Mouse (Mus musculus): ENCODE data around the gene Cfap157.
A peak's percentile ranks its signal among the peaks of the same experiment; 100 is the strongest.

The Cfap157 gene

DNA sequence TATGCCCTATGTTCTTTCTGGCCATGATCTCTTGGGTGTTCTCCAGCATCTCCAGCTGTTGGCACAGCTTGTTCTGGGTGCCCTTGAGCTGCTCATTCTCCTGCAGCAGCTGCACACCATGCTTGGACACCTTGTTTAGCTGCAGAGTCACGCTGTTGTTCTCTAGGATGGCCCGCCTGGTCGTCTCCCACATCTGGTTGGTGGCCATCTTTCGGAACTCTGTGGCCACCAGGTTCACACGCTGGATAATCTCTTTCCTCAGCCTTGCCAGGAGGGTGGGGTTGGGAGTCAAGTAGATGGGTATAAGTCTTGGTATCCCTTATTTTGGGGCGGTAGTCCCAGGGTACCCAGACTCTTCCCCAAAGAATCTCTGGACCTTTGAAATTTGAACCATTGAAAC is 4.5 kb downstream of the Cfap157 start:
- DNase-seq: no peak

GRCm38 (mm10) chr2:32779131-32779530 is 5.1 kb downstream of the Cfap157 start:
- peak; percentile 73 to 74 for DNase-seq

GRCm38 (mm10) chr2:32778081-32778480 is 6.1 kb downstream of the Cfap157 start:
- no peak for DNase-seq

- DNase-seq: peak in 1 of 2 experiments; percentile 46
Observed at GRCm38 (mm10) chr2:32776192-32776591, 8.0 kb downstream of the Cfap157 start.

DNA sequence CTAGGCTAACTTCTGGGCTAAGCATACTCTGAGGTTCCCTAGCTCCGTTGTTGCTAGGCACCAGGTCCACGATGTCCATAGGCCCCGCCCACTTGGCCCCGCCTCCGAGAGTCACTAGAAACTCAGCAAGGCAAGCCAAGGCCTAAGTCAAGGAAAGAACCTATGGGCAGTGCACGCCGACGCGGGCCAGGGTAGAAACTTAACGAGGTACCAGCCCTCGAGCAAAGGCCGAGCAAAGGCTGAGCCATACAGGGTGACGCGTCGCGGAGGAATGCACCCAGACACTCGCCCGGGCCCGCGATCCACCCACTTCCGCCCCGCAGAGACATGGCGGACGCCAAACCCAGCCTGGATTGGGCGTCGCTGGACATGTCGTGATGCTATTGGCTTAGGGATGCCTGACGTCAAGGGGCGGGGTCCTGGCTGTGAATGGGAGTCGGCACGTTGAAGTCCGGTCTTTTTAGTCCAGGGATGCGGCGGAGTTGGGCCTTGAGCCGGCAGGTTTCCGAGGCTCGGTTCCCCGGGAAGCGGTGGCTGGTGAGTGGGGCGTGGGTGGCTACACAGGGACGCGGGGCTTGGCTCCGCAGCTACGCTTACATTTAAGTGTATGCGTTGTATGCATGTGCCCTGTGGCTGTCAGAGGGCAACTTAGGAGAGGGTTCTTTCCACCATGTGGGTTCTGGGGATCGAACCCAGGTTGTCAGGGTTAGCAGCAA is 8.7 kb downstream of the Cfap157 start, which contains the start of the genes Ttc16 and Ptrh1:
TSS of gene Ttc16 (minus strand) at position 275 of the 716 bp plus-strand sequence.
TSS of gene Ptrh1 (plus strand) at position 428 of the 716 bp plus-strand sequence.
- peak; percentile 99 for DNase-seq

GRCm38 (mm10) chr2:32772626-32773279 is 11.5 kb downstream of the Cfap157 start:
- no peak for DNase-seq

DNA sequence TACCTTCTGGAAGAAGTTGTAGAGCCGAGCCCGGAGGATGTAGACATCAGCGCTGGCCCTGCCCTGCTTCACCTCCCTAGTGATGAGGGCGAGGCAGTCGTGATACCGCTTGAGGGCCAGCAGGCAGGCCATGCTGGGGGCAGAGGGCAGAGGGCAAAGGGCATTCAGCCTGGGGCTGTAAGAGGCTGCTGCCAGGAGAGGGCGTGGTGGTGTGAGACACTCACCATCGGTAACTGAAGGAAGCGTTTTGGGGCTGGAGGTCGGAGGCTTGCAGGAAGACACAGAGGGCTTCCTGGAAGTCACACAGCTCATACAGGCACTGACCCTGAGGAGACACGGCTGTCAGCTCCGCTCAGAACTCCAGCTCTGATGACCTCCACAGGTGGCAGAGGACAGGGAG is 12.3 kb downstream of the Cfap157 start:
- DNase-seq: peak; percentile 56 to 72

- DNase-seq: no peak
Observed at GRCm38 (mm10) chr2:32769327-32770085, 14.7 kb downstream of the Cfap157 start.

DNA sequence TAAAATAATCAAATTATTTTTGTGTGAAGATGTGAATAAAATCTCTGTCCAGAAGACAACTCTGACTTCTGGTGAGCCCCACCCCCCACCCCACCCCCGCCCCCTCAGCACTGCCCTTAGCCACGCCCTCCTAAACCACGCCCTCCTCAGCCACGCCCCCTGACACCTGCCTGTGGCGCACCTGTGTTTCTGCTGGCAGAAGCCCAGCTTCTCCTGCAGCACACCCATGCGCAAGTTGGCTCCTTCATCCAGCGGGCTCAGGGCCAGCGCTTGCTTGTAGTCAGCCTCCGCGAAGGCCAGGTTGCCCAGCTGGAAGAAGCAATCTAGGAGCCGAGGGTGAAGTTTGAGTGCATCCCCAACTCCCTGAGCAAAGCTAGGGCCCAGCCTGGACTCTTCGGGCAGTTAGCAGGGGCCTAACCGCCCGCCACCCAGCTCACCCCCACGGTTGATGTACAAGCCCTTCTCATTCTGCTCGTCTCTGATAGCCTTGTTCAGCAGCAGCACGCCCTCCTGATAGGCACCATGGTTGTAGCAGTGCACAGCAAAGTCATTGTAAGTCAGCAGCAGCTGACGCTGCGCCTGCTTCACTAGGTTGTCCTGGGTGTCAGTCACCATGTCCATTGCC is 15.5 kb downstream of the Cfap157 start:
- peak; percentile 69 to 81 for DNase-seq

DNA sequence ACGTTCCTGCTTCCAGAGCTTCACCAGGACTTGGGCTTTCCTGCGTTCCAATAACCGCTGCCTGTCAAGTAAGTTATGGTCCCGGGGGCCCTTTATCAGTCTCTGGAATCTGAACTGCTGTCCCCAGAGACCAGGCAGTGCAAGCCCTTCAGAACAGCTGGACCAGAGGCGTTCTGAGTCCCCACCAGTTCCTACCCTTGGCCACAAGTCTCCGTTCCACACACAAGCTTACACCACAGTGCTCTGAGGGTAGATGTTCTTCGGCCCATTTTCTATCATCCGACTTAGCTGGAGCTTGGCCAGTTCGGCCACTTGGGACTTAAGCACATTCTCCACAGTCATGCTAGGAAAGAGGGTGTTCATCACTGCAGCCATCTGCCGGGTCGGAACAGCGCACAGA is 17.0 kb downstream of the Cfap157 start:
- DNase-seq: peak; percentile 40 to 63

DNA sequence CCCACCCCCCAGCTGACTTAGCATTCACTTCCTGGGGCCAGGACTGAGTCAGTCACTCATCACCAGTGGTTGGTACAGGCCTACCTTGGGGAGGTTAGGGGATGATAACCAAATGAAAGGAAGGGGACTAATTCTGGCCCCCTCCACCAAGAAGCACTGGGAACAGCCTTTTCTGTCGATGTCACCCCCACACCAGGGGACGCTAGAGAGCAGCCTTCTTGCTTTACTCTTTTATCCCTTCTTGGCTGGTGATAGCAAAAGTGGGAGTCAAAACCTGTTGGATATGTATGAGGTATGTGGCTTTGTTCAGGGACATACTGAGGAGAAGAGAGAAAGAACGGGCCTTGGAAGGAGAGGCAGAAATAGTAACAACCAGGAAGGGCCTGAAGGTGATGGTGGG is 20.9 kb downstream of the Cfap157 start:
- DNase-seq: no peak

GRCm38 (mm10) chr2:32761859-32762258 is 22.4 kb downstream of the Cfap157 start:
- DNase-seq: no peak

DNA sequence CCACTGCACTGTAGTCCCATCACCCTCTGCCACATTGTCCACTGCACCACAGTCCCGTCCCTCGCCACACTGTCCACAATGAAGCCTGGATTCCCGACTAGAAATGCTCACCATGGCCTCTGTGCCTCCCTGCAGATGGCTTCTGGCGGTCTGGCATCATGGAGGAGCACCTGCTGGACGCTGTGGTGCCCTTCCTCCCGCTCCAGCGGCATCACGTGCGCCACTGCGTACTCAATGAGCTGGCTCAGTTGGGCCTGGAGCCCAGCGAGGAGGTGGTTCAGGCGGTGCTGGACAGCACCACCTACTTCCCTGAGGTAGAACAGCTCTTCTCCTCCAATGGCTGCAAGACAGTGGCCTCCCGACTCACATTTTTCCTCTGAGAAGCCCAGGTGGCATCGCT is 22.9 kb downstream of the Cfap157 start:
- no peak for DNase-seq

DNA sequence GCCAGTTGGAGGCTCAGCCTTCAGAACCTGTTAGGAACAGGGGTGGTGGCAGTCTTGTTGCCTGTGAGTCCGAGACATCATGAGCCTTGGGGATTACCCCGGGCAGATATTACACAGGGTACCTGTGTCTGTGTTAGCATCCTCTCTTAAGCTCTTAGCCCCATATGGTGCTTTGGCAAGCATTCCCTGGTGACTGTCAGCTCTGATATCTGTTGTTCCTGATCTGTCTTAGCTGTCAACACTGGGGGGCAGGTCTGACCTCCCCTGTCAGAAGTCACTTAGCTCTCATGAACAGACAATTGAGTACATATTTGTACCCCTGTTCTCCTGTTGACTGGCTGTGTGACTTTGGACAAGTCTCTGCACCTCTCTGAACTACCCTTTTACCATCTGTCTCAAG is 25.2 kb downstream of the Cfap157 start:
- no peak for DNase-seq

DNA sequence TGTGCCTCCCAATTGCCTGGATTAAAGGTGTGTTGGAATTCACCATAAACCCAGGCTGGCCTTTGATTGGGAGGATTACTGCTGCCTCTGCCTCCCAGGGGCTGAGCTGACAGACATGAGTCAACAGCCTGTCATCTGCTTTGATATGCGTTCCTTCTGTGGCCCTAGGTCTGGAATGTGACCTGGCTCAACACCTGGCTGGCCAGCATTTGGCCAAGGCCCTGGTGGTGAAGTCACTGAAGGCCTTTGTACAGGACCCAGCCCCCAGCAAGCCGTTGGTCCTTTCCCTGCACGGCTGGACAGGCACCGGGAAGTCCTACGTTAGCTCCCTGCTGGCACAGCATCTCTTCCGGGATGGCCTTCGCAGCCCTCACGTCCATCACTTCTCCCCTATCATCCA is 25.7 kb downstream of the Cfap157 start:
- DNase-seq: peak in 1 of 2 experiments; percentile 74

- DNase-seq: peak; percentile 98 to 99
Observed at GRCm38 (mm10) chr2:32757056-32757845, 27.0 kb downstream of the Cfap157 start, which contains the start of gene Tor2a. Gene Tor2a, plus strand, starts transcription at chr2:32757234.

GRCm38 (mm10) chr2:32756674-32757055 is 27.6 kb downstream of the Cfap157 start:
- DNase-seq: no peak

DNA sequence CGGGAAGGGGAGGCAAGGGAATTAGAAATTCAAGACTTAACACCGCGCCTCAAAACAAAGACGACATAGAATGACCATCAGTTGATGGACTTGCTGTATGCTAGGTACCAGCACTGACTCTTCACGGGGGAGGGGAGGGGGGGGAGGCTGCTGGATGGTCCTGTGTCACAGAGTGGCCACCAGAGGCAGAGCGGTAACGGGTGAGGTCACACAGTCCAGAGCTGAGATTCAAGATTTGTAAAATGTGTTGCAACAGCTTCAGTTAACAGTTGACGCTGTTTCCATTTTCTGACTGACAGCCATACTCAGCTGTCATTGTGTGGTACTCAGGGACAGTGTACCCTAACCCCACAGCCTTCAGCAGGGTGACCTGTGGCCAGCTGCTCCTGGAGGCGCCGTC is 32.0 kb downstream of the Cfap157 start:
- DNase-seq: no peak

- DNase-seq: no peak
Observed at GRCm38 (mm10) chr2:32751665-32752033, 32.6 kb downstream of the Cfap157 start.

DNA sequence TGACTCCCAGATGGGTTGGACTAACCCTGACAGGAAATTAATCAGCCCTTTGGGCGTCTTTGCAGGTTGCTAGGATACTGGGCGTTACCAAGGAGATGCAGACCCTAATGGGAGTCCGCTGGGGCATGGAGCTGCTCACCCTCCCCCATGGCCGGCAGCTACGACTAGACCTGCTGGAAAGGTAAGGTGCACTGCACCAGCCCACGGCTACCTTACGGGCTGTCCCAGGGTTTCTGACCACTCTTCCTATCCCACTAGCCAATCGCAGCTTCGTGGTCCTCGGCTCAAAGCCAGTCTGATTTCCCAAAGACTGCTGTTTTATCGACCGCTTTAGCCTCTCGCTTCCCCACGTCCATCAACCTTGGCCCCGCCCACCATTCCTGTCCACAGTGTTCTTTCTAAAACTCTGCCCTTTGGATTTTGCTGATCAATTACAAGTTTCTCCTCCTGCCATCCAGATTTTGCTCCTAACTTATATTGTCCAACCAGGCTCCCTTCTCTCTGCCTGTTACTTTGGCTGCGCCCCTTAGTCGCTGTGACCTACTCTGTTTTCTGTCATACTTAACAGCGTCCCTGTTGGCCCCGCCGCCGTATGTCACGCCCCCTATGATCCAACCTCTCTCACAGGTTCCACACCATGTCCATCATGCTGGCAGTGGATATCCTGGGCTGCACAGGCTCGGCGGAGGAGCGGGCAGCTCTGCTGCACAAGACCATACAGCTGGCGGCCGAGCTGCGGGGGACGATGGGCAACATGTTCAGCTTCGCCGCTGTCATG is 33.2 kb downstream of the Cfap157 start:
- DNase-seq: peak; percentile 86 to 94

- no peak for DNase-seq
Observed at GRCm38 (mm10) chr2:32750199-32750598, 34.0 kb downstream of the Cfap157 start.

Data from kidney, postnatal 25 days (tissue).